Mouse (Mus musculus): ENCODE measurements at regions not wholly inside any gene's neighbourhood (a gene's known extent, or its start where the extent isn't known, plus 50 kb on each side); places are given as distances from the start of the nearest gene placed in this dataset.
"Not testable (repeated sequence)": the region's sequence is repeated elsewhere in the genome, so short reads cannot be mapped to it uniquely, and the experiment has no call there.

GRCm38 (mm10) chr14:86315974-86316373 is 825.1 kb downstream of the Diaph3 start:
- no peak for DNase-seq (ENCODE audit: low spot score in 2 of 2)

- DNase-seq (ENCODE audit: low spot score in 2 of 2): no peak
Measured at GRCm38 (mm10) chr14:86308949-86309543, 832.0 kb downstream of the Diaph3 start.

- DNase-seq (ENCODE audit: low spot score in 2 of 2): peak; percentile 58 to 69
Measured at GRCm38 (mm10) chr14:86307806-86308205, 833.2 kb downstream of the Diaph3 start.

GRCm38 (mm10) chr14:86301666-86302065 is 839.4 kb downstream of the Diaph3 start:
- DNase-seq (ENCODE audit: low spot score in 2 of 2): no peak

- no peak for DNase-seq (ENCODE audit: low spot score in 2 of 2)
Measured at GRCm38 (mm10) chr14:86300811-86301210, 840.2 kb downstream of the Diaph3 start.

- DNase-seq (ENCODE audit: low spot score in 2 of 2): no peak
Measured at GRCm38 (mm10) chr14:86297991-86298390, 843.0 kb downstream of the Diaph3 start.

- not testable (repeated sequence) for DNase-seq (ENCODE audit: low spot score in 2 of 2)
Measured at GRCm38 (mm10) chr14:86294606-86295005, 846.4 kb downstream of the Diaph3 start.

- DNase-seq (ENCODE audit: low spot score in 2 of 2): no peak
Measured at GRCm38 (mm10) chr14:86293804-86294203, 847.2 kb downstream of the Diaph3 start.

GRCm38 (mm10) chr14:86293371-86293770 is 847.7 kb downstream of the Diaph3 start:
- no peak for DNase-seq (ENCODE audit: low spot score in 2 of 2)

GRCm38 (mm10) chr14:86290556-86290955 is 850.5 kb downstream of the Diaph3 start:
- DNase-seq (ENCODE audit: low spot score in 2 of 2): no peak

GRCm38 (mm10) chr14:86261640-86262230 is 879.3 kb downstream of the Diaph3 start:
- no peak for DNase-seq (ENCODE audit: low spot score in 2 of 2)

GRCm38 (mm10) chr14:86254196-86254595 is 886.8 kb downstream of the Diaph3 start:
- no peak for DNase-seq (ENCODE audit: low spot score in 2 of 2)

- DNase-seq (ENCODE audit: low spot score in 2 of 2): no peak
Measured at GRCm38 (mm10) chr14:86251617-86252016, 889.4 kb downstream of the Diaph3 start.

- peak; percentile 26 to 37 for DNase-seq (ENCODE audit: low spot score in 2 of 2)
Measured at GRCm38 (mm10) chr14:86247686-86248085, 893.3 kb downstream of the Diaph3 start.

GRCm38 (mm10) chr14:86246770-86247169 is 894.3 kb downstream of the Diaph3 start:
- no peak for DNase-seq (ENCODE audit: low spot score in 2 of 2)

- no peak for DNase-seq (ENCODE audit: low spot score in 2 of 2)
Measured at GRCm38 (mm10) chr14:86243662-86244061, 897.4 kb downstream of the Diaph3 start.

GRCm38 (mm10) chr14:86242836-86243235 is 898.2 kb downstream of the Diaph3 start:
- DNase-seq (ENCODE audit: low spot score in 2 of 2): no peak

GRCm38 (mm10) chr14:86239090-86239489 is 901.9 kb downstream of the Diaph3 start:
- no peak for DNase-seq (ENCODE audit: low spot score in 2 of 2)

GRCm38 (mm10) chr14:86233305-86233704 is 907.7 kb downstream of the Diaph3 start:
- DNase-seq (ENCODE audit: low spot score in 2 of 2): no peak

GRCm38 (mm10) chr14:86230609-86231008 is 910.4 kb downstream of the Diaph3 start:
- no peak for DNase-seq (ENCODE audit: low spot score in 2 of 2)

- no peak for DNase-seq (ENCODE audit: low spot score in 2 of 2)
Measured at GRCm38 (mm10) chr14:86229755-86230154, 911.3 kb downstream of the Diaph3 start.

GRCm38 (mm10) chr14:86215711-86216110 is 925.3 kb downstream of the Diaph3 start:
- no peak for DNase-seq (ENCODE audit: low spot score in 2 of 2)

- DNase-seq (ENCODE audit: low spot score in 2 of 2): no peak
Measured at GRCm38 (mm10) chr14:86211654-86212053, 929.4 kb downstream of the Diaph3 start.

- no peak for DNase-seq (ENCODE audit: low spot score in 2 of 2)
Measured at GRCm38 (mm10) chr14:86204582-86204981, 936.5 kb downstream of the Diaph3 start.

Measured in right cerebral cortex, adult 2 months (tissue).